Mouse (Mus musculus) lung, postnatal 0 days (tissue): ENCODE measurements around the gene Fasn.

ENCODE experiments used
- CTCF ChIP-seq: IDR thresholded peaks from 2 replicates; pipeline ENCODE4 v1.5.1; 2016; ENCODE audit warnings: antibody characterized with exemption, mild to moderate bottlenecking
- EP300 ChIP-seq: IDR thresholded peaks from 2 replicates; pipeline ENCODE4 v1.6.1; 2016; ENCODE audit warnings: antibody characterized with exemption, mild to moderate bottlenecking, control low read depth

DNA sequence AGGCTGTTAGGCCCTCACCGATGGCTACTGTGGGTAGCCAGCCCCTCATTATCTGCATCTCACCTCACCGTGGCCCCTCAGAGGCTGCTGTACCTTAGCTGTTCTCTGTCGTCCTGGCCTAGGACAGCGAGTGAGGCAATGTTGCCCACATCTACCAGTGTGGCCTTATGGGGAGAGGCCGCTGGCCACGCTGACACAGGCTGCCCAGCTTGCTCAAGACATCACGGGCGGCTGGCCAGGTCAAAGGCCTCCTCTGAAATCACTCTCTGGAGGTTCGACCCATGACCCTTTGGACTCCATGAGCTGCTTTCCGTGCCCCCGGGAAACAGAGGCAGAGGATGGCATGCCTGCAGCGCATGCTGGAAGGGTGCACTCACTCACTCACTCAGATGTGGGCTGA, 6.3 kb upstream of the Fasn start:
- TF ChIP-seq CTCF (no peak), EP300 (no peak)
